Mouse (Mus musculus) Patski (cell line): ENCODE results near the gene Pheta1. TPM values are rescaled to one million over a fixed set of nuclear protein-coding genes. Genes with fewer than 3 reads are reported as not detected.

ENCODE experiments used
- ATAC-seq: fragments of 100-300 bp; one replicate; pipeline ENCODE4 v1.8.0; 2021
- CTCF ChIA-PET: fragments of 350-600 bp; sonication (Branson Sonifier 250); formaldehyde crosslinking; loops from one replicate; lab custom pipeline; 2022; ENCODE audit warnings: inconsistent platforms; lab: Charles Lee
- POLR2A ChIA-PET: fragments of 350-600 bp; sonication (Branson Sonifier 250); formaldehyde crosslinking; loops from one replicate; lab custom pipeline; 2022; ENCODE audit warnings: antibody characterized with exemption, inconsistent platforms; lab: Charles Lee
- DNase-seq: peaks from one replicate; pipeline ENCODE4 v3.0.0-alpha.2; 2011; ENCODE audit warnings: low read depth, low spot score
- H3K27me3 ChIP-seq: fragments of 371-371 bp; one replicate; pipeline ENCODE4 v1.5.1; 2021
- CTCF ChIP-seq: fragments of 100-300 bp; IDR thresholded peaks from one replicate; pipeline ENCODE4 v1.5.1; 2021
- in situ Hi-C: fragments of 300-500 bp; cut with MboI; formaldehyde crosslinking; loops from 3 replicates; pipeline ENCODE4 v1.11.1; 2018; ENCODE audit warnings: low pct_unique_long_range_greater_than_20kb, mixed read lengths
- polyA plus RNA-seq: library from polyadenylated mRNA; unstranded; gene quantifications from one replicate; pipeline ENCODE4 v1.2.3, GENCODE M21; 2021

Pheta1 gene
- 17.9 TPM for polyA plus RNA-seq

- CTCF ChIA-PET, result no interaction called here
- no peak for TF ChIP-seq CTCF
- H3K27me3 ChIP-seq, result no peaks in the 10 kb centered on the region
- in situ Hi-C loops, result loop anchor here (5.0 kb wide), 1 partner anchor 36 kb away; no protein-coding TSS in a partner anchor
- DNase-seq (peak; percentile 44), ATAC-seq (peak; percentile 54)
- POLR2A ChIA-PET, result no interaction called here
Measured at GRCm38 (mm10) chr5:121848743-121849142, at the start of gene Pheta1. Gene Pheta1, plus strand, starts transcription at chr5:121848984.

GRCm38 (mm10) chr5:121807186-121807585, 41.6 kb upstream of the Pheta1 start:
- no peaks in the 10 kb centered on the region for H3K27me3 ChIP-seq
- no peak for DNase-seq
- CTCF ChIA-PET, result no interaction called here
- no peak for ATAC-seq
- in situ Hi-C loops, result no loop called here
- POLR2A ChIA-PET, result interaction anchor here (0.9 kb wide), 1 partner anchor 17 kb away, joined by 3 read pairs; no protein-coding TSS in a partner anchor
- TF ChIP-seq CTCF, result no peak

- DNase-seq (no peak), ATAC-seq (no peak)
- in situ Hi-C loops, result no loop called here
- TF ChIP-seq CTCF, result no peak
- POLR2A ChIA-PET, result interaction anchor here (0.6 to 1.0 kb wide), 2 partner anchors 10 to 11 kb away, joined by 3 read pairs; no protein-coding TSS in a partner anchor
- no peaks in the 10 kb centered on the region for H3K27me3 ChIP-seq
- CTCF ChIA-PET, result interaction anchor here (0.9 to 2.0 kb wide), 4 partner anchors 9 to 29 kb away, joined by 3 to 10 read pairs (median 4); partner anchors contain the start of gene Sh2b3
Measured at GRCm38 (mm10) chr5:121808202-121808601, 40.6 kb upstream of the Pheta1 start.

DNA sequence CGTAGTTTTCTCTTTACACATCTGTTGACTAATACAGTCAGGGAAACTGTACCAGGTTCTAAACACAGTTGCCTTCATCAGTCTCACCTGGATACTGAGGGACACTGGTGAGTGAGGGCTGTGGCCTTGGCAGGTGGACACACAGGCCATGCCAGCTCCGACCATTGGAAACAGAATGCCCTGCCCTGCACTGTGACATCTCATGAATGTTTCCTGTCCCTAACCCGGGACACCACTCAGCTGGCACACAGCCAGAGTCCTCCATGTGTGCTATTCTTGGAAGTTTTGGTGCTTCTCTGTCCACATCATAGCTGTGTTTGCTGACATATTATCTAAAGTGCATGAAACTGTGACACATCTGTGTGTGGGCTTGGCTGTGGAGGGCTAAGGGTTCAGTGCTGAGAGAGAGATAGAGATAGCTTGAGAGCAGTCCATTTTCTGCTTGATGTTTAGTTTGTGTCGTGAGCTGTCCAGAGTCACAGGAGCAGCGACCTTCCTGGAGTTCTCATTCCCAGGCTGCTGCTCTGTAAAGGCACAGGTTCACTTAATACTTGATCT, 39.0 kb upstream of the Pheta1 start:
- no peak for TF ChIP-seq CTCF
- in situ Hi-C loops, result loop anchor here (5.0 kb wide), 1 partner anchor 38 kb away; the partner anchor contains the start of gene Pheta1
- ChIA-PET CTCF (interaction anchor here (1.1 to 2.0 kb wide), 4 partner anchors 8 to 21 kb away, joined by 3 to 10 read pairs (median 4); no protein-coding TSS in a partner anchor), POLR2A (interaction anchor here (0.6 to 1.0 kb wide), 2 partner anchors 33 to 148 kb away, joined by 4 read pairs; no protein-coding TSS in a partner anchor)
- no peaks in the 10 kb centered on the region for H3K27me3 ChIP-seq
- ATAC-seq (no peak), DNase-seq (no peak)

GRCm38 (mm10) chr5:121810331-121811151, 38.2 kb upstream of the Pheta1 start:
- in situ Hi-C loops, result loop anchor here (5.0 kb wide), 1 partner anchor 37 kb away; the partner anchor contains the start of gene Pheta1
- ChIA-PET CTCF (interaction anchor here (2.0 kb wide), 1 partner anchor 7 kb away, joined by 10 read pairs; no protein-coding TSS in a partner anchor), POLR2A (interaction anchor here (0.6 to 1.0 kb wide), 2 partner anchors 33 to 149 kb away, joined by 4 read pairs; no protein-coding TSS in a partner anchor)
- TF ChIP-seq CTCF, result no peak
- no peaks in the 10 kb centered on the region for H3K27me3 ChIP-seq
- DNase-seq, result no peak
- ATAC-seq, result no peak

DNA sequence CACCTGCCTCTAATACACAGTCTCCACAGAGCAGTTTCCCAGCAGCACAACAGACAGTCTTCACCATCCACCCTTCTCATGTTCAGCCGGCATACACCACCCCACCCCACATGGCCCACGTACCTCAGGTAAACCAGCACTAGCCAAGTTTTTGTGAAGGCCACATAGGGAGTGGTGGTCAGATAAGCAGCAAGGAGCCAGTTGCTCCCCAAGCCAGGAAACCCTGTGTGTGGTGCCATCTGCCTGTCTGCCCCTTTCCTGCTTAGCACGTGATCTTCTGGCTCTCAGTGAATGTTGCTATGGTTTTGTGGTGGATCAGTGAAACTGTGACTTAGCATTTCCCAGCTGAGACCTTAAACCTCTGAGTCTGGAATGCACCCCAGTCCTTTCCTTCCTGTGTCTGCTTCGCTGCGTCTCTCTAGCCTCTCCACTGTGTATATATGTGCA, 37.3 kb upstream of the Pheta1 start:
- ChIA-PET POLR2A (no interaction called here), CTCF (interaction anchor here (1.0 to 1.2 kb wide), 2 partner anchors 10 to 32 kb away, joined by 3 to 4 read pairs; no protein-coding TSS in a partner anchor)
- DNase-seq (no peak), ATAC-seq (no peak)
- in situ Hi-C loops, result loop anchor here (5.0 kb wide), 1 partner anchor 36 kb away; the partner anchor contains the start of gene Pheta1
- H3K27me3 ChIP-seq, result no peaks in the 10 kb centered on the region
- TF ChIP-seq CTCF, result no peak

GRCm38 (mm10) chr5:121812526-121813243, 36.1 kb upstream of the Pheta1 start:
- ATAC-seq, result no peak
- ChIA-PET CTCF (interaction anchor here (0.8 to 1.4 kb wide), 6 partner anchors 16 to 37 kb away, joined by 3 to 4 read pairs (median 4); no protein-coding TSS in a partner anchor), POLR2A (interaction anchor here (1.0 to 1.2 kb wide), 2 partner anchors 13 to 23 kb away, joined by 3 to 4 read pairs; no protein-coding TSS in a partner anchor)
- no peaks in the 10 kb centered on the region for H3K27me3 ChIP-seq
- in situ Hi-C loops, result loop anchor here (5.0 kb wide), 1 partner anchor 35 kb away; the partner anchor contains the start of gene Pheta1
- no peak for DNase-seq
- TF ChIP-seq CTCF, result no peak

DNA sequence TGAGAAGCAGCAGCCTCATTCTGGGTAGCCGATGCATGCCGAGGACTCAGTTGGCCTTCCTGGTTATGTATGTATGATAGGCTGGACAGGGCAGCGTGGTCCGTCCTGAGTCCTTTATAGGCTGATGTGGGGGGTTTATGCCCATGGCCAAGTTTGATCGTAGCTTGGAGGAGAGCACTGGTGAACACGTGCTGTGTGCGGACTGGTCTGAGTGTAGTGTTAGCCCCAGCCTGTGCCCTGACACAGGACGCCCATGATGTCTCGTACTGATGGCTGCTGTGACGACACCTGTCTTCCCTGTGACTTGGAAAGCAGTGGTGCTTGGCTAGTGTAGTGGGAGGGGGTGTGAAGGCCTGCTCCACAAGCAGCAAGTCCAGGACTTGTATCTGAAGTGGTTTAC, 35.0 kb upstream of the Pheta1 start:
- CTCF ChIA-PET, result interaction anchor here (1.8 to 7.1 kb wide), 2 partner anchors 10 to 30 kb away, joined by 4 to 41 read pairs; no protein-coding TSS in a partner anchor
- H3K27me3 ChIP-seq, result no peaks in the 10 kb centered on the region
- POLR2A ChIA-PET, result interaction anchor here (1.2 kb wide), 1 partner anchor 22 kb away, joined by 3 read pairs; no protein-coding TSS in a partner anchor
- DNase-seq (no peak), ATAC-seq (no peak)
- in situ Hi-C loops, result loop anchor here (5.0 kb wide), 1 partner anchor 34 kb away; the partner anchor contains the start of gene Pheta1
- no peak for TF ChIP-seq CTCF

- no peak for ATAC-seq
- CTCF ChIA-PET, result interaction anchor here (0.7 to 7.1 kb wide), 9 partner anchors 8 to 28 kb away, joined by 3 to 41 read pairs (median 4); no protein-coding TSS in a partner anchor
- in situ Hi-C loops, result no loop called here
- no peak for TF ChIP-seq CTCF
- peak; percentile 35 for DNase-seq
- POLR2A ChIA-PET, result interaction anchor here (1.0 kb wide), 1 partner anchor 12 kb away, joined by 3 read pairs; no protein-coding TSS in a partner anchor
- H3K27me3 ChIP-seq, result no peaks in the 10 kb centered on the region
Measured at GRCm38 (mm10) chr5:121815067-121815466, 33.7 kb upstream of the Pheta1 start.
